Mouse (Mus musculus): Measurements from ENCODE around the gene Kpna4.

GRCm38 (mm10) chr3:69113956-69114355, 13.0 kb downstream of the Kpna4 start:
- no peak for TF ChIP-seq POLR2A (IDR thresholded peaks at IDR 0.05; ENCODE audit: borderline replicate concordance, extremely low read depth, insufficient read depth, insufficient read length, poor library complexity, severe bottlenecking)
- no peak for TF ChIP-seq CTCF (IDR thresholded peaks at IDR 0.05; ENCODE audit: borderline replicate concordance, extremely low read depth, insufficient read depth, insufficient read length)
